Mouse (Mus musculus): ENCODE data around the gene Tceal5.
A peak's percentile ranks its signal among the peaks of the same experiment; 100 is the strongest.
"Not testable (repeated sequence)": the region's sequence is repeated elsewhere in the genome, so short reads cannot be mapped to it uniquely, and the experiment has no call there.

The Tceal5 gene

GRCm38 (mm10) chrX:136203664-136204066, at the start of gene Tceal5:
Gene Tceal5 (minus strand): TSS chrX:136203876.
- peak; percentile 29 for DNase-seq (ENCODE audit: extremely low spot score, low spot score)

- DNase-seq (ENCODE audit: extremely low spot score, low spot score): no peak
Observed at GRCm38 (mm10) chrX:136252023-136252729, 48.5 kb upstream of the Tceal5 start.

- DNase-seq (ENCODE audit: extremely low spot score, low spot score): no peak
Observed at GRCm38 (mm10) chrX:136249671-136250070, 46.0 kb upstream of the Tceal5 start.

- no peak for DNase-seq (ENCODE audit: extremely low spot score, low spot score)
Observed at GRCm38 (mm10) chrX:136248811-136249210, 45.1 kb upstream of the Tceal5 start.

- peak; percentile 32 for DNase-seq (ENCODE audit: extremely low spot score, low spot score)
Observed at GRCm38 (mm10) chrX:136245521-136246071, 41.9 kb upstream of the Tceal5 start.

GRCm38 (mm10) chrX:136244574-136245229, 41.0 kb upstream of the Tceal5 start, which contains the start of gene Tceal9:
Gene Tceal9 (plus strand): TSS chrX:136245079.
- DNase-seq (ENCODE audit: extremely low spot score, low spot score): peak; percentile 67

GRCm38 (mm10) chrX:136243181-136243580, 39.5 kb upstream of the Tceal5 start:
- DNase-seq (ENCODE audit: extremely low spot score, low spot score): no peak

- peak; percentile 13 for DNase-seq (ENCODE audit: extremely low spot score, low spot score)
Observed at GRCm38 (mm10) chrX:136238118-136238517, 34.4 kb upstream of the Tceal5 start.

GRCm38 (mm10) chrX:136227768-136228167, 24.1 kb upstream of the Tceal5 start:
- no peak for DNase-seq (ENCODE audit: extremely low spot score, low spot score)

- no peak for DNase-seq (ENCODE audit: extremely low spot score, low spot score)
Observed at GRCm38 (mm10) chrX:136223714-136224113, 20.0 kb upstream of the Tceal5 start.

- DNase-seq (ENCODE audit: extremely low spot score, low spot score): no peak
Observed at GRCm38 (mm10) chrX:136216303-136216702, 12.6 kb upstream of the Tceal5 start.

GRCm38 (mm10) chrX:136214729-136215677, 11.3 kb upstream of the Tceal5 start, which contains the start of the genes Tceal7 and Bex1:
Gene Tceal7 (plus strand): TSS chrX:136214779.
Gene Bex1 (minus strand): TSS chrX:136215513.
- DNase-seq (ENCODE audit: extremely low spot score, low spot score): not testable (repeated sequence)

- no peak for DNase-seq (ENCODE audit: extremely low spot score, low spot score)
Observed at GRCm38 (mm10) chrX:136213396-136213795, 9.7 kb upstream of the Tceal5 start.

GRCm38 (mm10) chrX:136204406-136204805, 730 bp upstream of the Tceal5 start:
- DNase-seq (ENCODE audit: extremely low spot score, low spot score): no peak

- DNase-seq (ENCODE audit: extremely low spot score, low spot score): no peak
Observed at GRCm38 (mm10) chrX:136203257-136203656, 419 bp downstream of the Tceal5 start.

- DNase-seq (ENCODE audit: extremely low spot score, low spot score): peak; percentile 26
Observed at GRCm38 (mm10) chrX:136196873-136197272, 6.8 kb downstream of the Tceal5 start.

GRCm38 (mm10) chrX:136195193-136195944, 8.3 kb downstream of the Tceal5 start:
- no peak for DNase-seq (ENCODE audit: extremely low spot score, low spot score)

GRCm38 (mm10) chrX:136183107-136183506, 20.6 kb downstream of the Tceal5 start:
- DNase-seq (ENCODE audit: extremely low spot score, low spot score): no peak

- peak; percentile 16 for DNase-seq (ENCODE audit: extremely low spot score, low spot score)
Observed at GRCm38 (mm10) chrX:136180897-136181553, 22.7 kb downstream of the Tceal5 start.

- DNase-seq (ENCODE audit: extremely low spot score, low spot score): peak; percentile 15
Observed at GRCm38 (mm10) chrX:136172786-136173185, 30.9 kb downstream of the Tceal5 start.

All from neural tube, embryonic 10.5 days (tissue).